Mouse (Mus musculus) kidney, adult 9 months (tissue): ENCODE measurements around the gene Cebpg.

ENCODE experiments used
- DNase-seq: peaks from one replicate; pipeline ENCODE4 v3.0.0; 2022

The Cebpg gene

DNA sequence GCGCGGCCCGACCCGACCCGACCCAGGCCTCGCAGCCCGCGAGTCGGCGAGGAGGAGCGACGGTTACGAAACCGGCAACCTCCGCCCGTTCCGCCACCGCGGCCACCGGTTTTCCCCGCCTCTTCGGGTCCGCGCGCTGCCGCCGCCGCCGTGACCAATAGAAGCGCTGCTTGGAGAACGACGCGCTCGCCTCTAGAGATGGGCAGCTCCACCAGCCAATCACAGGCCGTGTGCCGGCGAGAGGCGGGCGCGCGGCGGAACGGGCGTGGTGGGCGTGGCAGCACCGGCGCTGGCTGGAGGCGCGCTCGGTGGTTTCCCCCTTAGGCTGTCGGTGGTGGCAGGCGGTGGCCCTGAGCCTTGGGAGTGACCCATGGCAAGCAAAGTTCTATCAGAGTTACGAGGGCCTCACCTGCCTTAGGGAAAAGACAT lies at the start of gene Cebpg:
TSS of gene Cebpg (minus strand) at position 138 of the 429 bp plus-strand sequence.
- peak; percentile 99 for DNase-seq

- DNase-seq: no peak
Observed at GRCm38 (mm10) chr7:35099528-35099927, 43.2 kb upstream of the Cebpg start.

DNA sequence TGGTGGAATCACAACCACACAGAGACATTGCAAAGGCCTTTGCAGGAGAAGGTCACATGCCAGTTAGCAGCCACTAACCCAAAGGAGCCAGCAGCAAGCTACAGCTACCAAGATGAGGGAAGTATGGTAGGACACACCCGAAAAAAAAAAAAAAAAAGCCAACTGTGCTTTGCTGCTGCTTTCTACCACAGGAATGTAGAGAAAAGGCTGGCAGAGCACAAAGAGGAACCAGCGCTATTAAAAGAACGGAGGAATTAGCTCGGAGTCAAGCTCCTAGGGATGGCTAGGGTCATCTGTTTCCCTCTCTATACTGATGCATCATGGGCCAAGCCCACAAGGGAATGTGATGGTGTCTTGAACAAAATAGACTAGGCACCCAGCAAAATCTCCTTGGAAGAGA lies 42.4 kb upstream of the Cebpg start:
- no peak for DNase-seq

DNA sequence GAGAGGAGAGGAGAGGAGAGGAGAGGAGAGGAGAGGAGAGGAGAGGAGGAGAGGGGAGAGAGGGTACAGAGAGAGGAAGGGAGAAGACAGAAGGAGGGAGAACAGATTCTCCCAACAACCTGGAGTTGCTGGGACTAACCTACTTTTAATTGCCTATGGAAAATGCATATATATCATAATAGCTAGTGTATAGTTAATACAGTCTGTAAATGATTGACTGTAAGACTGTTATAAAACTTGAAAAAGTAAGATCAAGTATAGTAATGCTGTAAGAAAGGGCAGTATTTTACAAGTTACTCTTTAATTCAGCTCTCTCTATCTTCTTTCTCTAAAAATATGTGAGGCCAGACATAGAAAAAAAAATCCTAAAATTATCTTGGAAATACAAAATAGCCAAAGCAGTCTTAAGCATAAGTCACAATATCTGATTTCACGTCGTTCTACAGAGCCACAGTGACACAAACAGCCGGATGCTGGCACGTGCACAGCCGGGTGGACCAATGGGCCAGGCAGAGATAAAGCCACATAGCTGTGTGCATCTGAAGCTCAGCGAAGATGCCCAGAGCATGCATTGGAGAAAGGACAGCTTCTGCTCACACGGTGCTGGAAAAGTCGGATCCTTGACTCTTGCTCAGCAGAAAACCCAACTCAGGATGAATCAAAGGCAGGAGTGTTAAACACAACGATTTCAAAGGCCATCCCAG lies 38.8 kb upstream of the Cebpg start:
- no peak for DNase-seq

DNA sequence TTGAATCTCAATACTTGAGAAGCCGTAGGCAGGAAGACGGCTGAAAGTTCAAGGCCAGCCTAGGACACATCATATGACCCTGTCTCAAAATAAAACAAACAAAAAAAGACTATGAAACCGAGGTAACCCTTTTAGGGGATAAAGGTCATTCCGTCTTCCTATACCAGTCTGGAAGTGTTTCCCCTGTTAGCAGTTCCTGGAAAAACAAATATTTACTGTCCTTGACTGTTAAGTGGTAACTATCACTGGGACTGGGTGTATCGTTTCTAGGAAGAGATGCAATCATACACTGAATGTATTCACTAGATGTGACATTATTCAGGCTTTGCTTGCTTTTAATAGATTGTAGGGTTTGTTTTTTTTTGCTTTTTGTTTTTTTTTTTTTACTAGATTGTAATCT lies 34.2 kb upstream of the Cebpg start:
- DNase-seq: no peak

GRCm38 (mm10) chr7:35086271-35086861 lies 30.0 kb upstream of the Cebpg start:
- peak; percentile 60 for DNase-seq

DNA sequence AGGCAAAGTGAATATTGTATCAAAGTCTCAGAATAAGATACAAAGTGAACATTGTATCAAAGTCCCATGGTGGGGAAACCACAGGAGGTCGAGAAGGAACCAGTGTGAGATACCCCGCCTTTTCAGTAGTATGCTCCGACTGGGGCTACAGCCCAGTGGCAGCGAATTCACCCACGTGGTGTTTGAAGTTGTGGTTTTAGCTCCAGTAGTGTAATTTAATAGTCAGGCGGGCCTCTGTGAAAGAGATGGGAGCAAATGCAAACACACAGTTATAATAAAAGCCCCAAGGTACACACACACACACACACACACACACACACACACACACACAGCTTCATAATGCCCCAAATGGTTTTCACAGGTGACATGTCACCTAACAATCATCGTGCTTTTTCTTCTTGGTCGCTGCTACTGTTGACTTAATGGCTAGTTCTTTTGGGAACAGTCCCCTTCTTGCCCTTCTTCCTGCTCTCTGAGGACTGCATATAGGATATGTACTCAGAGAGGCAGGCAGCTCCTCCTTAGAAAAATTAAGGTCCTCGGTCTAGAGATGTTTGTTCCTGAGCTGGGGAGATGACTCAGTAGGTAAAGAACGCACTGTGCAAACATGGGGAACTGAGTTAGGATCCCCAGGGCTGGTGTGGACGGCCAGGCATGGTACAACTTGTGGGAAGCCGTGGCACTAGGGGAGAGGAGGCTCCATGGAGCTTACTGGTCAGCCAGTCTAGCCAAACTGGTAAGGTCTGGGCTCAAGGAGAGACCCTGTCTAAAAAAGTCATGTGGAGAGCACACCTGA lies 28.4 kb upstream of the Cebpg start:
- no peak for DNase-seq

GRCm38 (mm10) chr7:35081406-35082104 lies 25.2 kb upstream of the Cebpg start:
- no peak for DNase-seq

- DNase-seq: peak; percentile 79
Observed at GRCm38 (mm10) chr7:35080843-35081338, 24.5 kb upstream of the Cebpg start.

DNA sequence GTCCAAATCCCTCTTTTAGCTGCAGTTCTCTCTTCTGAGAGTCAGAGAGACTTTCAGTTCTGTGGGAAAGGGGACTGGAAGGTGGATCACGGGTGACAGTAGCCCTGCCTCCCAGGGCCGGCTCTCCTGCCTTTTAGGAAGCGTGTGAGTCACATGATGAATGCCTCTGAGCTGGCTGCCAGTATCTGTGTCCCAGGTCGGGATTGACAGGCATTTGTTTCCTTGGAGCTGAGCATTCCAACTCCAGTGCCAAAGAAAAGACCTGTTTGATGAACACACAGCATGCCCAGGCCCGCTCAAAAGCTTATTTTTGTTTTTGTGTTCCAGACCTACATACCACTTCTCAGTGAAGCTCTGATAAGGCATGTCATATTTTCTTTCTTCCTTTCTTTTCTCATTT lies 20.3 kb upstream of the Cebpg start:
- peak; percentile 37 for DNase-seq

DNA sequence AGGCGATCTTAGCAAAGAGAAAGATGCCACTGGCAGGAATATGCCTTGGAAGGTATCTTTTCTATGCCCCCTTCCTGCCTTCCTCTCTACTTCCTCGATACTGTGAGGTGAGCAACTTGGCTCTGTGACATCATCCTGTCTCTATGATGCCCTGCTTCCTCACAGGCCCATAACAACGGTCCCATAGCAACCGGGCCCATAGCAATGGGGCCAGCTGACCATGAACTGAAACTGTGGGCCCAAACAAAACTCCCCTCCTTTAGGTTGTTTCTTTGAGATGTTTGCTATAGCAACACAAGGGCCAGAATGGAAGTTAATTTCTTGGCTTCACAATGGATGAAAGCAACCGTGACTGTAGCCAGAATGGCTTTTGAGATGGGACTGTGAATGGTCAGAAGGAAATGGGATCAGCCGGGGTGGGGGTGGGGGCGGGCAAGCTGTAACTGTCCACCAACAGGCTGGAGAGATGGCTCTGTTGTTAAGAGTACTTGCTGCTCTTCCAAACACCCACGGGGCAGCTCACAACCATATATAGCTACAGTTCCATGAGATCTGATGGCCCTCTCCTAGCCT lies 10.4 kb upstream of the Cebpg start:
- DNase-seq: no peak

GRCm38 (mm10) chr7:35065958-35066357 lies 9.6 kb upstream of the Cebpg start:
- no peak for DNase-seq

GRCm38 (mm10) chr7:35064286-35065258 lies 8.2 kb upstream of the Cebpg start:
- no peak for DNase-seq

- no peak for DNase-seq
Observed at GRCm38 (mm10) chr7:35059467-35059866, 3.1 kb upstream of the Cebpg start.

- no peak for DNase-seq
Observed at GRCm38 (mm10) chr7:35058329-35058728, 2.0 kb upstream of the Cebpg start.

DNA sequence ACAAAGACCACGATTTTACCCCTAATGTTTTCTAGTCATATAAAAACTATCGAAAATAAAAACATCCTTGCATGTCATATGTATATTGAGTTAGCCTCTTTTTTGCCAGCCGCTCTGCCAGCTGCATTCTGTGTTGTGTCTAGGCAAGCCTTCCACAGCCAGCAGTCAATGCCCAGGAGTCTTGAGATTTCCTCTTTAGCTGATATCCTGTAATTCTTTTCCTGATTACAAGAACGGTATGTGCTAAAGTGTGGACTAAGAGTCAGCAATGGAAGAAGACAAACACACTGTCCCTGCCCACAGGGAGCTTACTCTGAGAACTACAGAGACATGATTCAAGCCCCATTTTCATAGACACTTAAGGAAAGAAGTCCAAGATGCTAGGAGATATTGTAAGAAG lies 1.2 kb upstream of the Cebpg start:
- DNase-seq: no peak

- DNase-seq: no peak
Observed at GRCm38 (mm10) chr7:35056999-35057398, 626 bp upstream of the Cebpg start.

DNA sequence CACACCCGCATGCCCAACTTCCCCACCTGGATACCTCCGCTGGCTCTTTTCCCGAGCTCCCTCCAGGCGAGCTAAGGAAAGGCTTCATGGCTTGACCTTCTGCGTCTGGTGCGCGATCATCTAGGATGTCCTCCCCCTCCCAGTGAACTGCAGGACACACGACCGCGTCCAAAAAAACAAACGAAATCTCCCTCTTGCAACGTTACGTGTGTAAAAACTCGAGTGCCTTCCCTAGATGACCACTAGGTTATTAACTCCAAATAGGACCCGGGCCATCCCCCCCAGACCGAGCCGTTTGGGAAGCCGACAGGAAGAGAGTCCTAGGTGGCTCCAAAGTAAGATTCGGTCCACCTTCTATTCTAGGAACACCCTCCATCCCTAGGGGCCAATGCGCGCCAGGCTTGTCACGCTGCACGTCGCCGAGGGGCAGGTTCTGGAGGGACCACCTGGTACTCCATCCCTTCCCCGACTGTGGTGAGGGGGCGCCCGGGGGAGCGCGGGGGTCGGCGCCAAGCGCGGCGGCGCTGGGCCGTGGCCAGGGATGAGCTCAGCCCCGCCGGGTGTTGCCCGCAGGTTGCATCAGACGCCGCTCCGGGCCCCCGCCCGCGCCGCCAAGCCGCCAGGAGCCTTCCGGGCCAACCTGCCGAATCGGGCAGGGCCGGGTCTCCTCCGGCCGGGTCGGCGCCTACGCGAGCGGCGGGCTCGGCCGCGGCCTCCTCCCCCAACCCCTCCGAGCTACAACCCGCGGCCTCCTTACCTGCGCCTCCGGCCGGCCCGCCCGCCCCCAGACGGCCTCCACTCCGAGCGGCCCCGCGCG lies 546 bp downstream of the Cebpg start:
- peak; percentile 46 for DNase-seq

DNA sequence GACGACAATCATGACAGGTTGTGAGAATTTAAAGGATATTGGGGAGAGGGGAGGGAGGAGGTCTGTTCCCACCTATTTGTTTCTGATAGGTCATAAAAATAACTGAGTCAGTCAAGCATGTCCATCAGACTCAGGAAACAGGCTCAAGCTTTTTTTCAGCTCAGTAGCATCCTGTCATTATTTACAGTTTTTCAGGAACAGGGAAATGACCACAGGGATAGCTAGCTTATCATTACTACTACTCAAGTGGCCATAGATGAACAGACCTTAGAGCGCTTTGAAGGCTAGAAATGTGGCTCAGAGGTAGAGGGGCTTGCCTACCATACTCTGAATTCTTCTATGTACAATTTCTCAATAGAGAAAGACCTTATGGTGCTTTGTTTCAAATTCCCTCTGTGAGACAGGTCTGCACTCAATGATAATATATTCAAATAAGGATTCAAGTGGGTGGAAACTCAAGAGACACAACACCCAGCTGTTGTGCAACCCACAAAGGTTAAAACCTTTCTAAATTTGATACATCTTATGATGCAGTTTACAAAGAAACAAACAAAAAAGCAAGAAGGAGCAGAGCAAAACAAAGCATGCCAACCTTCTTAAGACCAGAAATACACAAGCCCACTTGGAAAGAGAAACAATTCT lies 1.3 kb downstream of the Cebpg start:
- peak; percentile 42 for DNase-seq

DNA sequence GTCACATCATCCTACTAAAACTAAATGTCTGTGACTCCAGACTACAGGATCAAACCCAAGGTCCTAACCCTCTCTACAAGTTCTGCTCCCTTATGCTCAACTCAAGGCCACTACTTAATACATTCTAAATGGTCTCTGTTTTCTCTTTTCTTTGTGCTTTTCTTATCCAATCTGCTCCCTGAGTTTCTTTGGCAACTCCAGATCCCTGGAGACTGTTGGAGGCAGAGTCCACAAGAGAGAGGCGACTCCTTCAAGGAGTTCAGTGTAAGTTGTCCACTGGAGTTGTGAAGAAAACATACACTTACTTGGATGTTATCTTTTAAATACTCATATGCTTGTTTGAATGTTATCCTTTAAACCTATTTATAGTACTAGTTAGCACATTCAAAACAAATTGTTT lies 2.1 kb downstream of the Cebpg start:
- DNase-seq: no peak
